Mouse (Mus musculus) kidney, embryonic 16.5 days (tissue): ENCODE data around the gene Gm20388. TPM values are rescaled to one million over a fixed set of nuclear protein-coding genes. Genes with fewer than 3 reads are reported as not detected.

ENCODE experiments used
- ATAC-seq: fragments of 200-750 bp; cut with Nextera tagmentation; 2 replicates; pipeline ENCODE4 v1.8.0; 2017; ENCODE audit warnings: moderate TSS enrichment; ENCODE audit not compliant: low FRiP score, low TSS enrichment
- H3K27ac ChIP-seq: fragments of 300-500 bp; sonication (generic); 2 replicates; pipeline ENCODE4 v1.5.1; 2014; ENCODE audit warnings: low read length
- H3K27me3 ChIP-seq: fragments of 300-500 bp; sonication (generic); 2 replicates; pipeline ENCODE4 v1.6.1; 2014; ENCODE audit warnings: low read length, control low read depth, mixed read lengths; ENCODE audit not compliant: insufficient read depth
- H3K36me3 ChIP-seq: fragments of 300-500 bp; sonication (generic); 2 replicates; pipeline ENCODE4 v1.6.1; 2014; ENCODE audit warnings: low read length, control low read depth, mixed read lengths; ENCODE audit not compliant: insufficient read depth
- H3K4me1 ChIP-seq: fragments of 300-500 bp; sonication (generic); 2 replicates; pipeline ENCODE4 v1.6.1; 2014; ENCODE audit warnings: low read length, control low read depth, mixed read lengths; ENCODE audit not compliant: insufficient read depth
- H3K4me2 ChIP-seq: fragments of 300-500 bp; sonication (generic); replicated peaks from 2 replicates; pipeline ENCODE4 v1.6.1; 2014; ENCODE audit warnings: low read depth, low read length
- H3K4me3 ChIP-seq: fragments of 300-500 bp; sonication (generic); 2 replicates; pipeline ENCODE4 v1.5.1; 2014; ENCODE audit warnings: mild to moderate bottlenecking, low read length
- H3K9ac ChIP-seq: fragments of 300-500 bp; sonication (generic); replicated peaks from 2 replicates; pipeline ENCODE4 v1.6.1; 2014; ENCODE audit warnings: low read length
- H3K9me3 ChIP-seq: fragments of 300-500 bp; sonication (generic); 2 replicates; pipeline ENCODE4 v1.6.1; 2016; ENCODE audit warnings: low read length, control low read depth
- WGBS: fragments of 180-500 bp; shearing (Covaris S2); extraction: QIAGEN DNeasy Blood & Tissue Kit; methylation state at CpG from one replicate; pipeline ENCODE4 v1.1.7; 2014; 5-methylcytosine and 5-hydroxymethylcytosine counted together
- polyA plus RNA-seq: library from polyadenylated mRNA; unstranded; fragments of >200 nt; fragmentation: Nextera tagmentation; extraction: Ambion mirVana; gene quantifications from 2 replicates; pipeline ENCODE4 v1.2.1, GENCODE M21; 2015

Gene Gm20388
- polyA plus RNA-seq, 1 experiment from 2014 or later = 7.7 TPM

DNA sequence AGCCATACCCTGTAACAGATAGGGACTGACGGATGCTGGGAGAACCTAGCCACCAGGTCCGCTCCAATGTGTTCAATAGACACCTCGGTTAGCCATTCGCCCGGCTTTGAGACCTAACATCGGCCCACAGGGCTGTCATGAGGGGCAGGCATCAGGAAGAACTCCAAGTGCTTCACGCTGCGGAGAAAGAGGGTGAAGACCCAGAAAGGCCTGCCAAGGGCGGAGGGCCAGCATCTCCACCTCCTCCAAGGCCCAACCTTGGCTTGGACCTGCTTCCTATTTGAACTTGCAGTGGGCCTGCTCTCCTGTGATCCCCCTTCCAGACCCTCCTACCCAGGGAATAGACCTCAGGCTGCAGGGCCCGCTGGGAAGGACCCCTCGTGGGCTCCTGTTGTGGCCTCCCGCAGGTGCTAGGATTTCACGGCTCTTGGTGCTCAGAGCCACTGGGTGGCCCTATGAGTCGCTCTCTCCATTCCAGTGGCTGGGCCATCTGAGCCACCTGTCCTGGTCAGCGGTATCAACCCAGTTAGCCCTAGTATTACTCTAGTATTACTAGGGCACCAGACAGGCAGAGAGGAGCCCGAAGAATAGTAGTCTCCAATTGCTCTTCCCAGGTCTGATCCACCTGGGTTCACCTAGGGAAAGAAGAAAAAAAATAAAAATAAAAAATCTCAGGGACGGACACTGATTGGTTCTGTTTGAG lies 279.6 kb downstream of the Gm20388 start:
- Histone ChIP-seq H3K27ac (peak overlapping the region; percentile 23; the same call in 1 of the 2 replicates), H3K9me3 (no peaks in the 10 kb centered on the region; the same call in 1 of the 2 replicates), H3K4me2 (no peak overlapping the region), H3K4me3 (no peak overlapping the region), H3K27me3 (no peaks in the 10 kb centered on the region), H3K4me1 (peaks cover 48% of the 10 kb centered on the region), H3K36me3 (no peaks in the 10 kb centered on the region), H3K9ac (no peak overlapping the region)
- WGBS = 80% methylated on average over 17 of the region's 17 CpGs
- ATAC-seq = no peak

DNA sequence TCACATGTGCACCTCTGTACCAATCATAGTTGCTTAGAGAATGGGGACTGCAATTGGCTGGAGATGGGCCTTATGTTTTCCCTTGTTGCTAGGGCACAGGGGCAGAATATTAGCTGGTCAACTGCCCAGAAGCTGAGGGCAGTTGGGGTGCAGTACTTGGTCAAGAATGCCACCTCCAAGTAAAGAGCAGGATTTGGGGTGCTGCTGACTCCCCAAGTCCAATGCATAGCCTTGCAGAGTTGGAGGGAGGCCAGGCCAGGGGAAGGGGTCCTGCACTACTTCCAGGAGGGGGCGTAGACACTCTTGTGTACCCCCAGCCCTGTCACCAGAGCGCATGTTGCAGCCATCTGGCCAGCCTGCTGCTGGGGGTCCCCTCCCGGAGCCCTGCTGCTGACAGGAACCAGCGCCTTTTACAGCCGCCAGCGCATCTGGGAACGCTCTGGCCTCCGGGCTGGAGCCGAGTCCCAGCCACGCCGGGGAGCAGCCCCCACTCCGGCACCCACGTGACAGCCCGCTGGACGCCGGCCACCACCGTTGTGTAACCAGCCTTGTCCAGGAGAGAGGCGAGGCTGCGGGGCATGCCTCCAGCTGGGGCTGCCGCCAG lies 280.3 kb downstream of the Gm20388 start:
- Histone ChIP-seq H3K4me1 (peaks cover 41% of the 10 kb centered on the region), H3K36me3 (no peaks in the 10 kb centered on the region), H3K9ac (peak overlapping the region; percentile 52), H3K4me2 (peak overlapping the region; percentile 50), H3K9me3 (no peaks in the 10 kb centered on the region; the same call in 1 of the 2 replicates), H3K27ac (peak overlapping the region; percentile 81), H3K4me3 (peak overlapping the region; percentile 27), H3K27me3 (no peaks in the 10 kb centered on the region)
- WGBS = 20% methylated on average over 20 of the region's 20 CpGs
- ATAC-seq = peak; percentile 94

DNA sequence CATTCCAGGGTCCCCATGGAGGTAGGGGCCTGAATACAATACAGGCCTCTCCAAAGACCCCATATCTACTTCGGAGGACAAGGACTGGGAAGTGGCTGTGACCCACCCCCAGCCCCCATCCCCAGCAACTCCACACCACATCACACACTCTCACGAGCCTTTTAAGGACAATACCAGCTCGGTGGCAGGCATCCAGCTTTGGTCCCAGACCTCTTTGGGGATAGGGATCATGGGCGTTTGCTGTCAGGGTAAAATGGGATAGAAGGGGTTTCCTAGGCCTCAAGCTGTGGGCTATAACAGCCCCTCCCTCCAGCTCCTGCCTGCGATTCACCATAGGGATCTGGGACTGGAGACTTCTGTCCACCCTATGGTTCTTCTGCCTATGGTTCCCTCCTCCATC lies 281.0 kb downstream of the Gm20388 start:
- no peak for ATAC-seq
- no peak overlapping the region for H3K4me3 ChIP-seq
- no peaks in the 10 kb centered on the region for H3K27me3 ChIP-seq
- peak overlapping the region; percentile 81 for H3K27ac ChIP-seq
- WGBS = 73% methylated on average over 5 of the region's 5 CpGs
- peaks cover 35% of the 10 kb centered on the region for H3K4me1 ChIP-seq
- no peaks in the 10 kb centered on the region for H3K36me3 ChIP-seq
- no peak overlapping the region for H3K4me2 ChIP-seq
- no peaks in the 10 kb centered on the region; the same call in 1 of the 2 replicates for H3K9me3 ChIP-seq
- no peak overlapping the region for H3K9ac ChIP-seq

DNA sequence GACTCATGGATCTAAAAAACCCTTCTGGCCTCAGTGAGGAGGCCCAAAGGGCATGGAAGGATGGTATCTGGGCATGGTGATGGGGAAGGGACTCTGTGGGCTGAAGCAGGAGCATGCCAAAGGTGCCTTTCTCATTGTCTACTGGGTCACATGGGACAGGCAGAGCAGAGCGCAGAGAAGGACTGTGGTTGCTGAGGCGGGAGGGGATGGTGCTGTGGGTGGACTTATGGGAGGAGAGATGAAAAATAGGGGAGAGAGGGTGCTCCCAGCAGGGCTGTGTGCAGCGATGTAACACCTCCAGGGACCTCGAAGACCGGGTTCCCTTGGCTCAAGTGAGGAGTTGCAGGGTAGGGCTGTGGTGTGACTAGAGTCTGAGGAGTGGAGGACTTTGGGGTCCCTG lies 281.5 kb downstream of the Gm20388 start:
- no peaks in the 10 kb centered on the region for H3K27me3 ChIP-seq
- no peak overlapping the region for H3K4me3 ChIP-seq
- no peak for ATAC-seq
- H3K9me3 ChIP-seq = no peaks in the 10 kb centered on the region; the same call in 1 of the 2 replicates
- no peak overlapping the region; the same call in 1 of the 2 replicates for H3K27ac ChIP-seq
- peaks cover 32% of the 10 kb centered on the region for H3K4me1 ChIP-seq
- 97% methylated on average over 5 of the region's 5 CpGs for WGBS
- no peaks in the 10 kb centered on the region for H3K36me3 ChIP-seq
- H3K9ac ChIP-seq = no peak overlapping the region
- H3K4me2 ChIP-seq = no peak overlapping the region

DNA sequence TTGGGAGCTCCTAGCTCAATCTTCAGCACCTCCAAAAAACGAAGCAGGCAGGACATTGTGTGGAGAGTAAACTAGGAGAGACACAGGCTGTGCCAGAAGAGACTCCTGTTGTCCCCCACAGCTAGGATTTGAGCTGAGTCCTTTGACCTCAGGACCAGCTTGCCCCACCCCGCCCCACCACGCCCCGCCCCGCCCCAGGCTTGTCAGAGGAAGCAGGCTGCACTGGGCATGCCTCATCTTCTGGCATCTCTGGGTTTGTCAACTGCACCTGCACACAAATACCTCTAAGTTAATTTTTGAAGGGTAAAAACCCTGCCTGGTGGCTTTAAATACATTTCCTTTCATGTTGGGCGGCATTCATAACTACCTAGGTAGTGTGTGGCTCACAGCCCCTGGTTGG lies 290.7 kb downstream of the Gm20388 start:
- no peak for ATAC-seq
- no peak overlapping the region for H3K27ac ChIP-seq
- H3K36me3 ChIP-seq = no peaks in the 10 kb centered on the region
- H3K4me3 ChIP-seq = no peak overlapping the region
- peaks cover 12% of the 10 kb centered on the region for H3K4me1 ChIP-seq
- H3K4me2 ChIP-seq = no peak overlapping the region
- WGBS = 81% methylated on average over 5 of the region's 6 CpGs
- no peaks in the 10 kb centered on the region for H3K27me3 ChIP-seq
- H3K9me3 ChIP-seq = peaks cover 8% of the 10 kb centered on the region
- H3K9ac ChIP-seq = no peak overlapping the region

DNA sequence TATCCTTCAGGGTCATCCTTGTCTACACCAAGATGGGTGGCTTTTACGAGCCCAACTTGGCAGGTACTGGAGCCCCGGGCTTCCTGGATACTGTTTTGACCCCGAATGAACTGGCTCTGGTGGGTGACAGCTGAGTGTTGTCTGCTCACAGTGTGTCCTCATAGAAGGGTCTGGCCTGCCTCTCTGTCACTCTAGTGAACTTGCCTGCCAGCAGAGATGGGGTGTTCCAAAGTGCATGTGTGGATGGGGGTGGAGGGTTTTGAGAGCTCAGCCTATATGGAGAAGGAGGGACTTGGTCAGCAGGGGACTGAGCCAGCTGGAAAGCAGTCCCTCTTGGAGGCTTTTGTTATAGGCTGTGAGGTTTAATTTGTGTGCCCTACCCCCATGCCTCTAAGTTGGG lies 291.9 kb downstream of the Gm20388 start:
- no peak overlapping the region for H3K27ac ChIP-seq
- 52% methylated on average over 3 of the region's 3 CpGs for WGBS
- 0 out of 2 replicates have a peak, but pooled peaks have one; percentile 21 for ATAC-seq

DNA sequence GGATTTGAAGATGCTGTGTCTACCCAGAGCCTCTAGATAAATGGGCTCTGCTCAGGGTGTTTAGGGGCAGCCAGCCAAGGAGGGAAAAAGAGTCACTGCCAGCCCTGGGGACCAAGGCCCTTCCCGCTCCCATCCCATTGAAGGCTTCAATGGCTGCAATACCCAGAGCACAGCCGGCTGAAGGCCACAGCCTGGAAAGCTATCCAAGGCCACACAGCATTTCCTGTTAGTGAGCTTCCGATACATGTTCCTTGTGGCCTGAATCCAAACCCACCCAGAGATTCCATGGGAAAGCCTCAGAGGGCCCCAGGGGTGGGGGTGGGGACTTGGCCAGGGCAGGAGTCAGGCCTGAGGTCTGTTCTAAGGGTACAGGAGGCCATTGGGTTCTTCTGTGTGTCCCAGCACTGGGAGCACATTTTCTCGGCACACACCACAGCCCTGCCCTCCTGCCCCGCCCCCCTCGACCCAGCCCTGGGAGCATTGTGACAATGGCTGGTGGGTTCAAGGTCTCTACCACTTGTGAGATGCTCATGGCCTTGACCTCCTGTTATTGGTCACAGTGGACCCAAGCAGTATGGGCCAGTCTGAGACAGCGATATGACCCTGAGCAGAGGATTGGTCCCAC lies 294.2 kb downstream of the Gm20388 start:
- Histone ChIP-seq H3K27ac (peak overlapping the region; percentile 12; the same call in 1 of the 2 replicates), H3K4me2 (no peak overlapping the region), H3K4me1 (peaks cover 19% of the 10 kb centered on the region), H3K9ac (no peak overlapping the region), H3K36me3 (no peaks in the 10 kb centered on the region), H3K9me3 (peaks cover 5% of the 10 kb centered on the region), H3K4me3 (no peak overlapping the region), H3K27me3 (no peaks in the 10 kb centered on the region)
- peak; percentile 40; the same call in 1 of the 2 replicates for ATAC-seq
- WGBS = 65% methylated on average over 7 of the region's 7 CpGs

More for the DNA sequence above, 291.9 kb downstream of the Gm20388 start:
- H3K9ac ChIP-seq = no peak overlapping the region
- no peak overlapping the region for H3K4me2 ChIP-seq
- no peaks in the 10 kb centered on the region for H3K27me3 ChIP-seq
- H3K4me3 ChIP-seq = no peak overlapping the region
- no peaks in the 10 kb centered on the region for H3K36me3 ChIP-seq
- peaks cover 8% of the 10 kb centered on the region for H3K9me3 ChIP-seq
- H3K4me1 ChIP-seq = peaks cover 12% of the 10 kb centered on the region

DNA sequence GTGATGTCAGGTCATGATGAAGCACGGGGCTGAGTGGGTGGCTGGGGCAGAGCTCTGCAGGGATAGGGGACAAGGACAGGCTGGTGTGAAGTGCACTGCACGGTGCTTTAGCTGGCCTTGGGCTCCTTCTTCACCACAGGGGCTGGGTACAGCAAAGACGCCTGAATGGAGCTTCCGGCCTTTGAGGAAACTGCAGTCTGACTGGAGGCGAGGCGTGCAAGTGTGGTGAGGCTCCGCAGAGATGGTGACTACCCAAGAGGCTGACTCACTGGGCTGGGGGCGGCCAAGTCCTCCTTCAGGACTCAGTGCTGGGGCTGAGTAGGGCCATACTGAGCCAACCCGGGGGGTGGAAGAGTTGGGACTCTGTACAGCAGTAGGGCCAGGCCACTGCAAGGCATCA lies 295.3 kb downstream of the Gm20388 start:
- H3K27ac ChIP-seq = no peak overlapping the region
- H3K4me3 ChIP-seq = no peak overlapping the region
- H3K4me2 ChIP-seq = no peak overlapping the region
- WGBS = 77% methylated on average over 9 of the region's 9 CpGs
- H3K4me1 ChIP-seq = peaks cover 23% of the 10 kb centered on the region
- no peaks in the 10 kb centered on the region for H3K9me3 ChIP-seq
- H3K9ac ChIP-seq = no peak overlapping the region
- no peak for ATAC-seq
- H3K27me3 ChIP-seq = no peaks in the 10 kb centered on the region
- H3K36me3 ChIP-seq = no peaks in the 10 kb centered on the region

DNA sequence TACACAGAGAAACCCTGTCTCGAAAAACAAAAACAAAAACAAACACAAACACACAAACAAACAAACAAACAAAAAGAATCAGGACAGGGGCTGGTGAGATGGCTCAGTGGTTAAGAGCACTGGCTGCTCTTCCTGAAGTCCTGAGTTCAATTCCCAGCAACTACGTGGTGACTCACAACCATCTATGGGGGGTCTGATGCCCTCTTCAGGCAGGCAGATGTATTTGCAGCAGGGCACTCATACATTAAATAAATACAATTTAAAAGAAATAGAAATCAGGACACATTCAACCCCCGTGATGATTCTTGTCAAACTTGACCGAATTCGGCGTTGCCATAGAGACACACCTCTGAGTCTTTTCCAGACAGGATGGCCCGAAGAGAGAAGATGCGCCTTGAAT lies 296.7 kb downstream of the Gm20388 start:
- Histone ChIP-seq H3K27ac (no peak overlapping the region), H3K9me3 (no peaks in the 10 kb centered on the region), H3K9ac (no peak overlapping the region), H3K4me3 (no peak overlapping the region), H3K36me3 (no peaks in the 10 kb centered on the region), H3K4me1 (peaks cover 28% of the 10 kb centered on the region), H3K4me2 (no peak overlapping the region), H3K27me3 (no peaks in the 10 kb centered on the region)
- ATAC-seq = no peak
- WGBS = 81% methylated on average over 8 of the region's 8 CpGs

DNA sequence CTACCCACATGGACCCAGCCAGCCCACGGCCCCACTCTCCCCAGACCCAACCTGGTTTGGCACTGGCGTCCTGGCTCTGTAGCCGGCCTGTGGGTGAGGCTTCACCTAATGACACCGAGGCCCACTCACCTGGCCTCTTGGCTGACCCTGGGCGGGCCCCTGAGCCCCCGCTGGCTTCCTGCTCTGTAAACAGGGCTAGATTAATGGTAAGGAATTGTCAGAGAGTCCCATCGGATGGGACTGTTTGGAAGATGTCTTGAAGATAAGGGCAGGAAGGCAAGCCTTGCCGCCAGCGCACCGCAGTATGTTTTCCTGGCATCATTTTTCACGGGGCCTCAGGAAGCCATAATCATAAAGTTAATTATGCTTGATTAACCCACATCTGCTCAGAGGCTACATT lies 297.5 kb downstream of the Gm20388 start:
- no peak for ATAC-seq
- no peak overlapping the region for H3K27ac ChIP-seq
- no peaks in the 10 kb centered on the region for H3K9me3 ChIP-seq
- no peaks in the 10 kb centered on the region for H3K36me3 ChIP-seq
- WGBS = 13% methylated on average over 11 of the region's 11 CpGs
- H3K9ac ChIP-seq = no peak overlapping the region
- no peaks in the 10 kb centered on the region for H3K27me3 ChIP-seq
- H3K4me1 ChIP-seq = peaks cover 28% of the 10 kb centered on the region
- no peak overlapping the region for H3K4me3 ChIP-seq
- no peak overlapping the region for H3K4me2 ChIP-seq
